Mouse (Mus musculus) forebrain, embryonic 14.5 days (tissue): ENCODE data around the gene Gm13694. TPM values are rescaled to one million over a fixed set of nuclear protein-coding genes. Genes with fewer than 3 reads are reported as not detected.

Experiments
- ATAC-seq: fragments of 200-750 bp; cut with Nextera tagmentation; 2 replicates; pipeline ENCODE4 v1.8.0; 2017; ENCODE audit warnings: mild to moderate bottlenecking, moderate library complexity
- DNase-seq: peaks from one replicate; pipeline ENCODE4 v3.0.0-alpha.2; 2015; ENCODE audit warnings: low spot score
- H3K27ac ChIP-seq: fragments of 300-500 bp; sonication (generic); 2 replicates; pipeline ENCODE4 v1.5.1; 2014; ENCODE audit warnings: low read depth, mild to moderate bottlenecking, control low read depth, low read length, moderate library complexity
- H3K27me3 ChIP-seq: fragments of 300-500 bp; sonication (generic); replicated peaks from 2 replicates; pipeline ENCODE4 v1.6.1; 2014; ENCODE audit warnings: low read length, control low read depth, mixed read lengths; ENCODE audit not compliant: control insufficient read depth, insufficient read depth
- H3K36me3 ChIP-seq: fragments of 300-500 bp; sonication (generic); 2 replicates; pipeline ENCODE4 v1.6.1; 2014; ENCODE audit warnings: low read length, control low read depth; ENCODE audit not compliant: control insufficient read depth, insufficient read depth
- H3K4me1 ChIP-seq: fragments of 300-500 bp; sonication (generic); 2 replicates; pipeline ENCODE4 v1.6.1; 2014; ENCODE audit warnings: antibody characterized with exemption, low read length, control low read depth; ENCODE audit not compliant: control insufficient read depth, insufficient read depth
- H3K4me2 ChIP-seq: fragments of 300-500 bp; sonication (generic); 2 replicates; pipeline ENCODE4 v1.6.1; 2014; ENCODE audit warnings: mild to moderate bottlenecking, control low read depth, low read length
- H3K4me3 ChIP-seq: fragments of 300-500 bp; sonication (generic); 2 replicates; pipeline ENCODE4 v1.5.1; 2014; ENCODE audit warnings: low read depth, low read length, control low read depth
- H3K9ac ChIP-seq: fragments of 300-500 bp; sonication (generic); 2 replicates; pipeline ENCODE4 v1.6.1; 2014; ENCODE audit warnings: mild to moderate bottlenecking, low read length, control low read depth, moderate library complexity
- H3K9me3 ChIP-seq: fragments of 300-500 bp; sonication (generic); replicated peaks from 2 replicates; pipeline ENCODE4 v1.6.1; 2016; ENCODE audit warnings: low read length, control low read depth, mixed read lengths; ENCODE audit not compliant: control insufficient read depth
- WGBS: fragments of 180-500 bp; shearing (Covaris S2); extraction: QIAGEN DNeasy Blood & Tissue Kit; methylation state at CpG from one replicate; pipeline ENCODE4 v1.1.7; 2014; 5-methylcytosine and 5-hydroxymethylcytosine counted together
- polyA plus RNA-seq: library from polyadenylated mRNA; unstranded; fragments of >200 nt; fragmentation: Nextera tagmentation; extraction: Ambion mirVana; gene quantifications from 2 replicates; pipeline ENCODE4 v1.2.1, GENCODE M21; 2014

The Gm13694 gene
- polyA plus RNA-seq, 1 experiment from 2014 or later, result not detected

GRCm38 (mm10) chr2:84019519-84020305 is 41.0 kb downstream of the Gm13694 start:
- no peak overlapping the region for H3K4me3 ChIP-seq
- H3K4me2 ChIP-seq, result no peak overlapping the region
- H3K36me3 ChIP-seq, result no peaks in the 10 kb centered on the region
- no peak overlapping the region for H3K27ac ChIP-seq
- H3K9me3 ChIP-seq, result no peaks in the 10 kb centered on the region
- ATAC-seq, result no peak
- H3K4me1 ChIP-seq, result no peaks in the 10 kb centered on the region
- DNase-seq, result no peak
- no peak overlapping the region for H3K9ac ChIP-seq
- 83% methylated on average over 8 of the region's 8 CpGs for WGBS
- H3K27me3 ChIP-seq, result no peaks in the 10 kb centered on the region

- 88% methylated on average over 2 of the region's 2 CpGs for WGBS
- H3K27me3 ChIP-seq, result no peaks in the 10 kb centered on the region
- DNase-seq, result no peak
- ATAC-seq, result no peak
- no peak overlapping the region for H3K4me3 ChIP-seq
- H3K36me3 ChIP-seq, result no peaks in the 10 kb centered on the region
- H3K4me2 ChIP-seq, result no peak overlapping the region
- no peak overlapping the region for H3K9ac ChIP-seq
- H3K9me3 ChIP-seq, result no peaks in the 10 kb centered on the region
- H3K4me1 ChIP-seq, result 0 out of 2 replicates have a peak, but pooled peaks cover 3% of the 10 kb centered on the region
- no peak overlapping the region for H3K27ac ChIP-seq
These were observed 43.2 kb downstream of the Gm13694 start for GRCm38 (mm10) chr2:84021930-84022329.

GRCm38 (mm10) chr2:84022905-84023304 is 44.2 kb downstream of the Gm13694 start:
- H3K4me3 ChIP-seq, result no peak overlapping the region
- WGBS, result 92% methylated on average over 2 of the region's 2 CpGs
- no peaks in the 10 kb centered on the region for H3K36me3 ChIP-seq
- no peak overlapping the region for H3K27ac ChIP-seq
- DNase-seq (no peak), ATAC-seq (no peak)
- no peak overlapping the region for H3K4me2 ChIP-seq
- no peaks in the 10 kb centered on the region for H3K9me3 ChIP-seq
- H3K9ac ChIP-seq, result no peak overlapping the region
- 0 out of 2 replicates have a peak, but pooled peaks cover 3% of the 10 kb centered on the region for H3K4me1 ChIP-seq
- H3K27me3 ChIP-seq, result no peaks in the 10 kb centered on the region

GRCm38 (mm10) chr2:84023319-84023718 is 44.6 kb downstream of the Gm13694 start:
- Histone ChIP-seq H3K36me3 (no peaks in the 10 kb centered on the region), H3K4me2 (no peak overlapping the region), H3K9me3 (no peaks in the 10 kb centered on the region), H3K27ac (no peak overlapping the region), H3K27me3 (no peaks in the 10 kb centered on the region), H3K4me3 (no peak overlapping the region), H3K9ac (no peak overlapping the region), H3K4me1 (0 out of 2 replicates have a peak, but pooled peaks cover 3% of the 10 kb centered on the region)
- ATAC-seq (no peak), DNase-seq (no peak)
- 85% methylated on average over 2 of the region's 2 CpGs for WGBS

GRCm38 (mm10) chr2:84025217-84025616 is 46.5 kb downstream of the Gm13694 start:
- peak; percentile 50; the same call in 1 of the 2 replicates for ATAC-seq
- peak; percentile 30 for DNase-seq

More at GRCm38 (mm10) chr2:84025217-84025616, 46.5 kb downstream of the Gm13694 start:
- H3K4me2 ChIP-seq, result no peak overlapping the region
- H3K36me3 ChIP-seq, result no peaks in the 10 kb centered on the region
- H3K4me1 ChIP-seq, result 0 out of 2 replicates have a peak, but pooled peaks cover 3% of the 10 kb centered on the region
- no peak overlapping the region for H3K4me3 ChIP-seq
- 11% methylated on average over 4 of the region's 4 CpGs for WGBS
- no peak overlapping the region for H3K27ac ChIP-seq
- H3K9ac ChIP-seq, result no peak overlapping the region
- no peaks in the 10 kb centered on the region for H3K27me3 ChIP-seq
- no peaks in the 10 kb centered on the region for H3K9me3 ChIP-seq

Other genes starting within 250 kb of the Gm13694 start
- gene Fam171b, start 166.3 kb upstream of the Gm13694 start, polyA plus RNA-seq, result 55.9 and 66.5 TPM in 2 replicates
- not detected in 2 replicates for gene Zswim2, start 37.7 kb upstream of the Gm13694 start, polyA plus RNA-seq
- gene Gm13698, start 23.2 kb upstream of the Gm13694 start, polyA plus RNA-seq, result not detected in 2 replicates
- not detected in 2 replicates for gene Gm13693, start 17.4 kb upstream of the Gm13694 start, polyA plus RNA-seq
- gene Gm13695, start 11.6 kb upstream of the Gm13694 start, polyA plus RNA-seq, result not detected in 2 replicates
- gene Gm13696, start 5.8 kb upstream of the Gm13694 start, polyA plus RNA-seq, result not detected in 2 replicates
- gene Gm13697, start 5.8 kb downstream of the Gm13694 start, polyA plus RNA-seq, result not detected in 2 replicates
- not detected in 2 replicates for gene Gm13691, start 11.6 kb downstream of the Gm13694 start, polyA plus RNA-seq